In the genomic region with DNA sequence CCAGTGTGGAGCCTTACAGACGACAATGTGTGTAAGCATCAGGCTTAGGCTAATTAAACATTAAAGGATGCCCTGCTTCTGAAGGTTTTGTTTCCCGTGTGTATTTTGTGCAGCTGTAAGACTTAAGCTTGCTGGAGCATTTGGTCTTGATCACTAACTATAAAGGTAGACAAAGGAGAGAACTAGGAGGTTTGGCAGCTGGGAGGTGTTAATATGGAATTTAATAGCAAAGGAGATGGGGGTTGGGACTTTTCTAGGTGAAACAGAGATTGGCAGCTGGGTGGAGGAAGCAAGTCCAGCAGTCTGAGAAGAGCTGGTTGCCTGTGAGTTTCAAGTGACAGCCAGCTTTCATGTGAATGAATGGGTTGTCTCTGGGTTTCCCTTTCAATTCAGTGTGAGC, we compare ENCODE assay signal across 15 mouse cellular contexts. TPM values are rescaled to one million over a fixed set of nuclear protein-coding genes. Genes with fewer than 3 reads are reported as not detected.
A peak's percentile ranks its signal among the peaks of the same experiment; 100 is the strongest.
DNase-seq lines count a peak whose midpoint lies in the region; ATAC-seq lines count a peak whose summit lies in the region.
"Had no signal": no experiment of that assay in that cellular context is flagged by ENCODE, and none has a peak within 500 bp of the region (broad histone marks: within the 10 kb centered on the region; RNA-seq: fewer than 3 reads in every experiment).

No protein-coding gene starts in this region.

- WGBS in forebrain, embryonic 14.5 days = 0% methylated on average over 2 of the region's 2 CpGs
- 7% methylated on average over 2 of the region's 2 CpGs for WGBS in limb, embryonic 10.5 days
- WGBS in midbrain, embryonic 16.5 days = 7% methylated on average over 2 of the region's 2 CpGs

- peak; percentile 67 for DNase-seq in embryo, embryonic 9.5 days (ENCODE audit: extremely low spot score)
- DNase-seq in forebrain, embryonic 14.5 days (ENCODE audit: low spot score) = peak; percentile 60
- no peak for DNase-seq in limb, embryonic 10.5 days (ENCODE audit: low spot score)
- no peak for DNase-seq in left cerebral cortex, postnatal 36 days (ENCODE audit: low spot score in 2 of 2)
- no peak for DNase-seq in testis, postnatal 10 days (ENCODE audit: low spot score)
- no peak for DNase-seq in cerebellum, adult 11-12 months
- DNase-seq: adrenal gland, postnatal 25 days; gastrocnemius, postnatal 36 days; right cerebral cortex, postnatal 25 days; thymus, adult 18-20 months had no signal

- ATAC-seq in forebrain, embryonic 14.5 days = peak; percentile 72
- peak; percentile 42; the same call in 1 of the 2 replicates for ATAC-seq in midbrain, embryonic 16.5 days

- H3K4me1 ChIP-seq in forebrain, embryonic 14.5 days (ENCODE audit: control insufficient read depth, insufficient read depth, low read length) = peaks cover 18% of the 10 kb centered on the region
- H3K4me1 ChIP-seq in limb, embryonic 10.5 days = peaks cover 34% of the 10 kb centered on the region
- peaks cover 11% of the 10 kb centered on the region for H3K4me1 ChIP-seq in midbrain, embryonic 16.5 days (ENCODE audit: control insufficient read depth, insufficient read depth, low read length)

- H3K36me3 ChIP-seq in forebrain, embryonic 14.5 days (ENCODE audit: control insufficient read depth, insufficient read depth, low read length) = no peaks in the 10 kb centered on the region
- H3K36me3 ChIP-seq in limb, embryonic 10.5 days = no peaks in the 10 kb centered on the region
- no peaks in the 10 kb centered on the region for H3K36me3 ChIP-seq in midbrain, embryonic 16.5 days (ENCODE audit: control insufficient read depth, insufficient read depth, low read length)
- H3K36me3 ChIP-seq: heart, embryonic 13.5 days; hindbrain, embryonic 15.5 days had no signal

- H3K27me3 ChIP-seq in forebrain, embryonic 14.5 days (replicated peaks; ENCODE audit: control insufficient read depth, insufficient read depth, low read length) = no peaks in the 10 kb centered on the region
- H3K27me3 ChIP-seq in limb, embryonic 10.5 days (ENCODE audit: low read depth, poor library complexity, severe bottlenecking) = no peaks in the 10 kb centered on the region
- H3K27me3 ChIP-seq in midbrain, embryonic 16.5 days (ENCODE audit: control insufficient read depth, insufficient read depth, low read depth, low read length) = no peaks in the 10 kb centered on the region
- H3K27me3 ChIP-seq: heart, embryonic 13.5 days; hindbrain, embryonic 15.5 days had no signal

- intact Hi-C loops in left cerebral cortex, postnatal 36 days (cut with DNase I) = no loop called here

- H3K9me3 ChIP-seq in forebrain, embryonic 14.5 days (replicated peaks; ENCODE audit: control insufficient read depth, low read length) = no peaks in the 10 kb centered on the region
- no peaks in the 10 kb centered on the region for H3K9me3 ChIP-seq in limb, embryonic 10.5 days (replicated peaks)
- no peaks in the 10 kb centered on the region for H3K9me3 ChIP-seq in midbrain, embryonic 16.5 days (replicated peaks; ENCODE audit: control insufficient read depth, low read length, poor library complexity, severe bottlenecking)
- H3K9me3 ChIP-seq: heart, embryonic 13.5 days; hindbrain, embryonic 15.5 days had no signal

- H3K4me3 ChIP-seq in forebrain, embryonic 14.5 days (ENCODE audit: low read depth, low read length) = no peak overlapping the region
- H3K4me3 ChIP-seq in limb, embryonic 10.5 days = no peak overlapping the region
- no peak overlapping the region for H3K4me3 ChIP-seq in midbrain, embryonic 16.5 days (ENCODE audit: low read depth, low read length)
- H3K4me3 ChIP-seq: heart, embryonic 13.5 days; hindbrain, embryonic 15.5 days; myocyte had no signal

- H3K27ac ChIP-seq in forebrain, embryonic 14.5 days (ENCODE audit: low read depth, low read length) = no peak overlapping the region
- H3K27ac ChIP-seq in limb, embryonic 10.5 days = peak overlapping the region; percentile 58; the same call in 1 of the 2 replicates
- H3K27ac ChIP-seq in midbrain, embryonic 16.5 days (ENCODE audit: low read length) = no peak overlapping the region
- H3K27ac ChIP-seq: heart, embryonic 13.5 days; hindbrain, embryonic 15.5 days had no signal

- no peak overlapping the region for H3K9ac ChIP-seq in forebrain, embryonic 14.5 days (ENCODE audit: low read length)
- H3K9ac ChIP-seq in midbrain, embryonic 16.5 days (ENCODE audit: low read depth, low read length) = no peak overlapping the region
- H3K9ac ChIP-seq: heart, embryonic 13.5 days; hindbrain, embryonic 15.5 days had no signal

- H3K4me2 ChIP-seq in forebrain, embryonic 14.5 days (ENCODE audit: low read length) = no peak overlapping the region
- H3K4me2 ChIP-seq in midbrain, embryonic 16.5 days (ENCODE audit: low read length) = no peak overlapping the region
- H3K4me2 ChIP-seq: heart, embryonic 13.5 days; hindbrain, embryonic 15.5 days had no signal

RNA-seq across cellular contexts. Expression of gene Flrt3, which starts 34.0 kb away (rescaled TPM):
- polyA plus RNA-seq in forebrain, embryonic 14.5 days (2014; fragmentation: Nextera tagmentation; extraction: Ambion mirVana) = 62.5 and 64.3 TPM in 2 replicates
- 60.7 and 69.3 TPM in 2 replicates for polyA plus RNA-seq in limb, embryonic 10.5 days (2016; fragmentation: Nextera tagmentation; extraction: Ambion mirVana)
- 37.8 and 46.7 TPM in 2 replicates for polyA plus RNA-seq in midbrain, embryonic 16.5 days (2015; fragmentation: Nextera tagmentation; extraction: Ambion mirVana)
- total RNA-seq in left cerebral cortex, postnatal 36 days (2021) = 10 to 100 TPM; 28.0 to 33.4 TPM
- total RNA-seq: common myeloid progenitor, adult 5-6 weeks had no signal

Comparison
In these comparisons a context has a peak if more than half of its experiments do, and no peak if none do; other contexts are left out.
1. DNase-seq: peak in embryo, embryonic 9.5 days (single experiment) and forebrain, embryonic 14.5 days (single experiment); none in limb, embryonic 10.5 days (single experiment), left cerebral cortex, postnatal 36 days (0 of 2), testis, postnatal 10 days (single experiment) and cerebellum, adult 11-12 months (single experiment).